In the genomic region with DNA sequence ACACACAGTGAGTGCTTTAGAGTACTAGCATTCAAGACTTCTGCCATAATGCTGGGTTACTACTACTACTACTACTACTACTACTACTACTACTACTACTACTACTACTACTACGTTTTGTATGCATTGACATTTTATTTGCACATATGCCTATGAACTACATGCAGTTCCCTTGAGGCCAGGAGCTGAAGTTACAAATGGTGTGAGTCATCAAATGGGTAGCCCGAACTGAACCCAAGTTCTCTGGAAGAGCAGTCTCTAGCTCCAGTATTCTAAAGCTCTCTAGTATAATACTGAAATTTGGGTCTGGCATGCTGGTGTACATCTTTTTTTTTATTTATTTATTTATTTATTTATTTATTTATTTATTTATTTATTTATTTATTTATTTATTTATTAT, we compare ENCODE assay signal across 15 mouse cellular contexts. TPM values are rescaled to one million over a fixed set of nuclear protein-coding genes. Genes with fewer than 3 reads are reported as not detected.
"Had no signal": no experiment of that assay in that cellular context is flagged by ENCODE, and none has a peak within 500 bp of the region (broad histone marks: within the 10 kb centered on the region; RNA-seq: fewer than 3 reads in every experiment).

No protein-coding gene starts in this region.

- DNase-seq: gastrocnemius, postnatal 14 days; gastrocnemius, postnatal 36 days; heart, adult 11 months; heart, adult 2 months; heart, postnatal 14 days; heart, postnatal 36 days; kidney, adult 11 months; kidney, adult 2 months; kidney, adult 9 months; kidney, postnatal 14 days; kidney, postnatal 36 days; layer of hippocampus, adult 9-11 months; layer of hippocampus, postnatal 36 days; left cerebral cortex, postnatal 4 days had no signal

RNA-seq across cellular contexts. Expression of gene Exd1, which starts 3.8 kb away (rescaled TPM):
- total RNA-seq: hematopoietic stem cell, adult 5-6 weeks had no signal
